Comparison of ENCODE assay signal across 8 mouse cellular contexts in genomic region chr17:25570648-25571452, GRCm38 (mm10). TPM values are rescaled to one million over a fixed set of nuclear protein-coding genes. Genes with fewer than 3 reads are reported as not detected.
DNase-seq lines count a peak whose midpoint lies in the region; ATAC-seq and TF ChIP-seq lines count a peak whose summit lies in the region.

TSS of gene Sox8 (minus strand) at chr17:25570686.

- H3K9me3 ChIP-seq in forebrain, embryonic 14.5 days (replicated peaks; ENCODE audit: control insufficient read depth, low read length), result no peaks in the 10 kb centered on the region
- no peaks in the 10 kb centered on the region for H3K9me3 ChIP-seq in liver, embryonic 15.5 days (replicated peaks)
- no peaks in the 10 kb centered on the region for H3K9me3 ChIP-seq in neural tube, embryonic 12.5 days
- no peaks in the 10 kb centered on the region for H3K9me3 ChIP-seq in stomach, postnatal 0 days (ENCODE audit: control insufficient read depth, low read length)

- peak within 1 kb of the TSS; percentile 91 for H3K4me2 ChIP-seq in forebrain, embryonic 14.5 days (ENCODE audit: low read length)
- peak within 1 kb of the TSS; percentile 58 for H3K4me2 ChIP-seq in liver, embryonic 15.5 days
- H3K4me2 ChIP-seq in neural tube, embryonic 12.5 days (replicated peaks), result peak within 1 kb of the TSS; percentile 98
- H3K4me2 ChIP-seq in stomach, postnatal 0 days (replicated peaks; ENCODE audit: low read depth), result peak within 1 kb of the TSS; percentile 87

- no peaks in the 10 kb centered on the region for H3K36me3 ChIP-seq in forebrain, embryonic 14.5 days (ENCODE audit: control insufficient read depth, insufficient read depth, low read length)
- H3K36me3 ChIP-seq in liver, embryonic 15.5 days (replicated peaks), result no peaks in the 10 kb centered on the region
- peaks cover 3% of the 10 kb centered on the region; the same call in 1 of the 2 replicates for H3K36me3 ChIP-seq in neural tube, embryonic 12.5 days
- no peaks in the 10 kb centered on the region for H3K36me3 ChIP-seq in stomach, postnatal 0 days (ENCODE audit: control insufficient read depth, insufficient read depth, low read length)

- whole genome bisulfite sequencing in forebrain, embryonic 14.5 days, result under 1% methylated on average over 60 of the region's 61 CpGs
- WGBS in liver, embryonic 15.5 days (ENCODE audit: insufficient replicate concordance), result under 1% methylated on average over 60 of the region's 61 CpGs
- under 1% methylated on average over 61 of the region's 61 CpGs for WGBS in neural tube, embryonic 12.5 days
- under 1% methylated on average over 57 of the region's 61 CpGs for WGBS in stomach, postnatal 0 days

- intact Hi-C loops in heart, postnatal 10 days (cut with DNase I), result no loop called here

- TF ChIP-seq EP300 in stomach, postnatal 0 days (optimal IDR thresholded peaks at IDR 0.05), result no peak

- peak; percentile 55 for TF ChIP-seq CTCF in stomach, postnatal 0 days (IDR thresholded peaks at IDR 0.05; ENCODE audit: low read depth)

- peaks cover 34% of the 10 kb centered on the region for H3K4me1 ChIP-seq in forebrain, embryonic 14.5 days (ENCODE audit: control insufficient read depth, insufficient read depth, low read length)
- H3K4me1 ChIP-seq in liver, embryonic 15.5 days (replicated peaks), result peaks cover 14% of the 10 kb centered on the region
- peaks cover 39% of the 10 kb centered on the region for H3K4me1 ChIP-seq in neural tube, embryonic 12.5 days
- 0 out of 2 replicates have a peak, but pooled peaks cover 3% of the 10 kb centered on the region for H3K4me1 ChIP-seq in stomach, postnatal 0 days (replicated peaks; ENCODE audit: control insufficient read depth, insufficient read depth)

- peak within 1 kb of the TSS; percentile 66 for H3K9ac ChIP-seq in forebrain, embryonic 14.5 days (ENCODE audit: low read length)
- no peak within 1 kb of the TSS for H3K9ac ChIP-seq in liver, embryonic 15.5 days
- peak within 1 kb of the TSS; percentile 58 for H3K9ac ChIP-seq in neural tube, embryonic 12.5 days
- H3K9ac ChIP-seq in stomach, postnatal 0 days (ENCODE audit: low read length), result peak within 1 kb of the TSS; percentile 59

- ATAC-seq in forebrain, embryonic 14.5 days, result peak; percentile 82
- peak; percentile 52 for ATAC-seq in liver, embryonic 15.5 days (ENCODE audit: insufficient read depth)
- peak; percentile 75 for ATAC-seq in neural tube, embryonic 12.5 days (ENCODE audit: low FRiP score, low read depth)
- ATAC-seq in stomach, postnatal 0 days (ENCODE audit: low FRiP score, low TSS enrichment), result peak; percentile 69; the same call in 1 of the 2 replicates

- peak; percentile 78 for DNase-seq in CD4-positive helper T cell, adult 2 months (ENCODE audit: low read depth, low spot score)
- peak; percentile 95 for DNase-seq in brain, adult 2 months (ENCODE audit: low read depth, low spot score)
- DNase-seq in forebrain, embryonic 14.5 days (ENCODE audit: low spot score), result peak; percentile 93
- peak; percentile 85 to 87 for DNase-seq in heart, postnatal 10 days
- peak; percentile 87 to 92 for DNase-seq in kidney, postnatal 4 days
- peak; percentile 69 for DNase-seq in stomach, postnatal 0 days (ENCODE audit: low spot score)

- peak within 1 kb of the TSS; percentile 53 for H3K4me3 ChIP-seq in forebrain, embryonic 14.5 days (ENCODE audit: low read depth, low read length)
- H3K4me3 ChIP-seq in liver, embryonic 15.5 days (replicated peaks), result peak within 1 kb of the TSS; percentile 38
- H3K4me3 ChIP-seq in neural tube, embryonic 12.5 days, result peak within 1 kb of the TSS; percentile 41
- H3K4me3 ChIP-seq in stomach, postnatal 0 days (ENCODE audit: low read depth, low read length), result peak within 1 kb of the TSS; percentile 48

- H3K27ac ChIP-seq in forebrain, embryonic 14.5 days (ENCODE audit: low read depth, low read length), result no peak within 1 kb of the TSS
- H3K27ac ChIP-seq in liver, embryonic 15.5 days (replicated peaks), result no peak within 1 kb of the TSS
- H3K27ac ChIP-seq in neural tube, embryonic 12.5 days, result no peak within 1 kb of the TSS
- H3K27ac ChIP-seq in stomach, postnatal 0 days (replicated peaks), result no peak within 1 kb of the TSS

- H3K27me3 ChIP-seq in forebrain, embryonic 14.5 days (replicated peaks; ENCODE audit: control insufficient read depth, insufficient read depth, low read length), result peaks cover 13% of the 10 kb centered on the region
- peaks cover 95% of the 10 kb centered on the region for H3K27me3 ChIP-seq in liver, embryonic 15.5 days
- H3K27me3 ChIP-seq in neural tube, embryonic 12.5 days (replicated peaks), result peaks cover 29% of the 10 kb centered on the region
- H3K27me3 ChIP-seq in stomach, postnatal 0 days (ENCODE audit: control insufficient read depth, insufficient read depth, low read length), result peaks cover 3% of the 10 kb centered on the region; the same call in 1 of the 2 replicates

RNA-seq across cellular contexts. Expression of gene Sox8, which starts in this region (rescaled TPM):
- 17.6 and 20.8 TPM in 2 replicates for polyA plus RNA-seq in forebrain, embryonic 14.5 days (2014; fragmentation: Nextera tagmentation; extraction: Ambion mirVana)
- under 1 TPM; 0.72 to 0.93 TPM for total RNA-seq in heart, postnatal 10 days (2021)
- 0.21 and 0.43 TPM in 2 replicates for polyA plus RNA-seq in liver, embryonic 15.5 days (2015; fragmentation: Nextera tagmentation; extraction: Ambion mirVana)
- 8.1 and 9.5 TPM in 2 replicates for polyA plus RNA-seq in neural tube, embryonic 12.5 days (2016; fragmentation: Nextera tagmentation; extraction: Ambion mirVana)
- polyA plus RNA-seq in stomach, postnatal 0 days (2015; fragmentation: Nextera tagmentation; extraction: Ambion mirVana), result 1.4 and 1.6 TPM in 2 replicates

Comparison
In these comparisons a context has a peak if more than half of its experiments do, and no peak if none do; other contexts are left out.
1. Peak in DNase-seq in heart, postnatal 10 days; RNA of the gene not detected or under 1 TPM.
2. Peak in ATAC-seq, H3K4me3 ChIP-seq and H3K4me2 ChIP-seq in liver, embryonic 15.5 days; RNA of the gene not detected or under 1 TPM.